Mouse (Mus musculus) layer of hippocampus, postnatal 14 days (tissue): ENCODE data around the gene Zfp335. TPM values are rescaled to one million over a fixed set of nuclear protein-coding genes. Genes with fewer than 3 reads are reported as not detected.
"Not testable (repeated sequence)": the region's sequence is repeated elsewhere in the genome, so short reads cannot be mapped to it uniquely, and the experiment has no call there.

Experiments
- DNase-seq, 2 experiments: peaks; one replicate each; pipeline ENCODE4 v3.0.0; 2021 to 2022; ENCODE audit warnings: low spot score in 2 of 2, mixed read lengths in 1 of 2
- total RNA-seq, 2 experiments: library from RNA; stranded (reverse); gene quantifications; 2 replicates each; pipeline ENCODE4 v1.2.3; 2021

The Zfp335 gene
- total RNA-seq, 2 experiments from 2014 or later, result 25.0 to 26.4 TPM

- DNase-seq, result no peak
Measured at GRCm38 (mm10) chr2:164898008-164898407, 13.5 kb downstream of the Zfp335 start.

GRCm38 (mm10) chr2:164895885-164896284 is 15.7 kb downstream of the Zfp335 start:
- no peak for DNase-seq

DNA sequence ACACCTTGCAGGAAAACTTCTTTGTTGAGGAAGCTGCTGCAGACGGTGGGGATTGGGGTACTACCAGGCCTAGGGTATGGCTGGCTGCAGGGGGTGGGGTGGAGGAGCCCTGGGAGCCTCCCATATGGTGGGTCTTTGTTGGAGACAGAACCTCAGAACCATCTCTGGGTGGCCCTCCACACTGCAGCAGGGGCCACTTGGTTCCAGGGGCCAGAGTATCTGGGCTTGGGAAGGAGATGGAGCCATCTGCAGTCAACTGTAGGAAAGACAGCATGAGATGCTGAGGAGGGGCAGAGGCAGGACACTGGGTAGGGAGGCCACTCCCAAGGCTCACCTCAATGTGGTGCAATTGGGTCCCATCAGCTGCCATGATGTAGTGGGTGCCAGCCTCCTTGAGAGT is 16.9 kb downstream of the Zfp335 start:
- no peak for DNase-seq

DNA sequence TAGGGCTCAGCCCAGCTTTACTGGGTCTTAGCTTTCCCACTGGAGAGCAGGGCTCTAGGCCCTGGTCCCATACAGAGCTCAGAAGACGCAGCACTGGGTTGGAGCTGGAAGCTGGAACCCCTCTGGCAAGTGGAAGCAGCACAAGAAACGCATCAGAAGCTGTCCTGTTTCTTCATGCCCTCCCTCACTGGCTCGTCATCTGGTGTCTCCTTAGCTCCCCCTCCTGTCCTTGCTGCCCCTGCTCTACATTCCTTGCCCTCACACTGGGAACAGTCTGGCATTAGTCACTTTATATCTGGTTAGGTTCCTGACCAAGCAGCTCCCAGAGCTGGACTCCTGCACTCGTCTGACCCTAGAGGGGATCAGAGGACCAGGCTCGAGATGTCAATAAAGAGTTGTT is 17.5 kb downstream of the Zfp335 start:
- no peak for DNase-seq

- DNase-seq, result no peak
Measured at GRCm38 (mm10) chr2:164892696-164893216, 18.8 kb downstream of the Zfp335 start.

DNA sequence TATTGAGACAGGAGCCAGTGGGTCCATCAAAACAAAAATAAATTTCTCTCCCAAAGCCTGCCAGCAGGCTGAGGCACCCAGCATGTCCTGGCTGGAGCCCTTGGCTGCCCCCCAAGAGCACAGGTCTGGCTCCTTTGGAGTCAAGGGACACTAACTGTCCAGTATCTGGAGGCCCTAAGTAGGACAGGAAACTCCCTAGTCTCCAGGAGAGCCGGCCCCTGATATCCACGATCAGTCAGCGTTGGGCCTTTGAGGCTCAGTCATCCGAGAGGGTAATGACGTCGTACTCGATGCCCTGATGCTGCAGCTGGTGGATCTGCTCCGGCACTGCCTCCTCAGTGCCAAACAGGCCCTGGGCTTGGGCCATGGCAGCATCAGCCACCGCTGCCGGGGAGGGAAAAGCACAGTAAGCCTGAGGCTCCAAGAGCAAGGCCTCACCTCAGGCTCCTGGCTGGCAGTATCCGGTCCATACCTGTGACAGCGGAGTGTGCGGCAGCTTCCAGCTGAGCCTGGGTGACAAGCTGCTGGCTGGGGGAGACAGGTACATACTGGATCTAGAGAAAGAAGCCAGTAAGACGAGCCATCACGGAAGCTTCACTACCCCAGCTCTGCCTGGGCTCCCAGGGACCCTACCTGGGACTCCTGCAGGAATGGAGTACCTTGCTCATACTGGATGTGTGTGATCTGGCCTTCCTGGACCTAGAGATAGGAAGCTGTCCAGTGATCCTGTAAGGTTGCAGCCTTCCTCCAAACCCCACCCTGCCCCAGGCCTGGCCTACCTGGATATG is 19.5 kb downstream of the Zfp335 start:
- no peak for DNase-seq

GRCm38 (mm10) chr2:164891056-164891834 is 20.3 kb downstream of the Zfp335 start:
- no peak for DNase-seq

GRCm38 (mm10) chr2:164890411-164891049 is 21.0 kb downstream of the Zfp335 start:
- no peak for DNase-seq

GRCm38 (mm10) chr2:164889960-164890359 is 21.6 kb downstream of the Zfp335 start:
- DNase-seq, result no peak

GRCm38 (mm10) chr2:164888996-164889395 is 22.6 kb downstream of the Zfp335 start:
- DNase-seq, result no peak

- no peak for DNase-seq
Measured at GRCm38 (mm10) chr2:164886617-164887016, 24.9 kb downstream of the Zfp335 start.

DNA sequence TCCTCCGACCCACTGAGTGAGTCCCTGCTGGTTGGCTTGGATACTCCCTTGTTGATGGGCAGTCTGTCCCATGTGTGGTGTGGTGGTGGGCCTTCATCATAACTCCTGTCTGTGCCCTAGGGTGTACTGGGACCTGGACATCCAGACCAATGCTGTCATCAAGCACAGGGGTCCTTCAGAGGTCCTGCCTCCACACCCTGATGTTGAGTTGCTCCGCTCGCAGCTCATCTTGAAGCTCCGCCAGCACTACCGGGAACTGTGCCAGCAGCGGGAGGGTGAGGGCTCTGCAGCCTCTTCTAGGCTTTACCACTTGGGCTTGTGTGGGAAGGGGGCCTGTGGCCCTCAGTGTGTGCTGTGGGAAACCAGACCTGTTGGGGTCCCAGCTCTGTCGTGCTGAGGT is 25.8 kb downstream of the Zfp335 start:
- peak; percentile 78 to 80 for DNase-seq

GRCm38 (mm10) chr2:164882619-164883018 is 28.9 kb downstream of the Zfp335 start:
- no peak for DNase-seq

DNA sequence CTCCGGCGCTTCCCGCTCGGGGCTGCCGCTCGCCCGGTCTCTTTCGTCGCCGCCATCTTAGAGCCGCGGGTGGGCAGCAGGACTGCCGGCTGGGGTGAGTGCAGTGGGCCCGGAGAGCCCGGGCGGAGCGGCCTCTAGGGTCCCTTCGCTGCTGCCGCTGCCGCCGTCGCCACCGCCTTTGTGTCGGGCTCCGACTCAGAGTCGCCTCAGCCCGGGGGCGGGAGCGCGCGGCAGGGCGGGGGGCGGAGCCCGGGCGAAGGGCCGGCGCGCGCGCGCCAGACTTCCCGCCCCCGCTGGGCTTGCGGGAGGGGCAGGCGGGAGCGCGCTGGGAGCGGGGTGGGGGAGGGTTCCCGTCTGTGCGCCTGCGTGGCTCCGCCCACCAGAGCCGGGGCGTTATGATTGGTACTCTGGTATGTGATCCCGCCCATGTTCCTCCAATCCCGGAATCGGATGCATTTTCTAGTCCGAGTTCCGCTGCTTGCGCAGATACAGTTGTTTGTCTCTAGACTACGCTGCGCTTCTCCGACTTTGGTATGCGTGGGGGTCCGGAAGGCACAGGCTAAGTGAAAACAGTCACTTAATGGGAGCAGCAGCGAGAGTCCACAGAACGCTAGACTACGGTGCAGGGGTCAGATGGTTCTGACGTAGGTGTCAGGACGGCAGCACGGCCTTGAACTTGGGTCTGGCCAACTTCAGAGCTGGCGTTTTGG is 31.8 kb downstream of the Zfp335 start:
- DNase-seq, result peak; percentile 91 to 95

GRCm38 (mm10) chr2:164879228-164879567 is 32.4 kb downstream of the Zfp335 start, which contains the start of gene Pcif1:
TSS of gene Pcif1 (plus strand) at chr2:164879304.
- peak; percentile 93 to 94 for DNase-seq

DNA sequence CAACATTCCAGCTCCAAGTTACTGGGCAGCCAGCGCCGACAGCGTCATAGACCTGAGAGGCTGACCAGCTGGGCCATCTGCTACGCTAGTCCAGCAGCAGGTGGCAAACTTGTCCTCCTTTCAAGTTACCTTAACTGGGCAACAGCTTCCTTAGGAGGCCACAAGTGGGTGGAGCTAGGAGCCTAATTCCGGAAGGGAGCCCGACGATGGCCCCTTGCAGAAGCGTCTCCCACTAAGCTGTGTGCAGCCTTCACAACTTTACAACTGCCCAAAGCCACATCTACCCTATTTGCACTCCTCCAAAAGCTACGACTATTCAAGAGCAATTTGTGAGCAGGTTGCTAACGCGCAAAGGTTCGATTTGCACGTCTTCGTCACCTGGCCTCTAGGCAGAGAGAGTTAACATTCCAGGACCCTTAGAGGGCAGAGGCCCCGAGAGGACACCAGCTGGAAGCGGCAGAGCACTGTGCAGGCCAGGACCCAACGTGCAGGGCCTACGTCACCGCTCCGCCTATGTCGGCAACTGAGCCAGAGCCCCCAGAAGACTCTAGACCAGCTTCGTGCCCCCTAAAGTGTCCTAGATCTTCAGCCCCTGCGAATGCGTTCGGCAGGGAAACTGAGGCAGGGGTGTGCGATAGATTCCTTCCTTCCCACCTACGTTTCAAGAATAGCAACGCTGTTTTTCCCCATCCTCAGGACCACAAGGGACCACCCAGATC is 32.9 kb downstream of the Zfp335 start:
- no peak for DNase-seq

DNA sequence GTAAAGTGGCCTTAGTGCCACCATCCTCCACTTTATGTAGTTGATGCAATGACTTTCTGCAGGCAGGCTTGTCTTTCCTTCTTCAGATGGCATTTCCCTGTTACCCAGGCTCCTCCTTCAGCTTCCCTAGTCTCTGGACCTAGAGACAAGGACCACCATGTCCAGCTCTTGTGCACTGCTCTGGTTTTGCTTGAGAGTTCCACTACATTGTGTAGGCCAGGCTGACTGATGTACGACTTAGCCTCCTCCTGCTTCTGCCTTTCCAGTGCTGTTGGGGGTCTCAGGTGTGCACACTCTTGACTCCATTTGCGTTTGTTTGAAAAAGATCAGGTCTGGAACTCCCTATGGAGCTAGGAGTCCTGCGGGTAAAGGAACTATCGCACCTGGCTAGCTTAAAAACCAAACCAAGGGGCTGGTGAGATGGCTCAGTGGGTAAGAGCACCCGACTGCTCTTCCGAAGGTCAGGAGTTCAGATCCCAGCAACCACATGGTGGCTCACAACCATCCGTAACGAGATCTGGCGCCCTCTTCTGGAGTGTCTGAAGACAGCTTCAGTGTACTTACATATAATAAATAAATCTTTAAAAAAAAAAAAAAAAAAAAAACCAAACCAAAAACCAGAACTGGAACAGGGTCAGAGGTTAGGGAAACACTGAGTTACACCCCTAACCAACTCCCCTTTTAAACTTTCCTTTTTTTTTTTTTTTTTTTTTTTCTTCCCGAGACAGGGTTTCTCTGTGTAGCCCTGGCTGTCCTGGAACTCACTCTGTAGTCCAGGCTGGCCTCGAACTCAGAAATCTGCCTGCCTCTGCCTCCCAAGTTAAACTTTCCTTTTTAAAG is 34.0 kb downstream of the Zfp335 start:
- DNase-seq, result not testable (repeated sequence)

DNA sequence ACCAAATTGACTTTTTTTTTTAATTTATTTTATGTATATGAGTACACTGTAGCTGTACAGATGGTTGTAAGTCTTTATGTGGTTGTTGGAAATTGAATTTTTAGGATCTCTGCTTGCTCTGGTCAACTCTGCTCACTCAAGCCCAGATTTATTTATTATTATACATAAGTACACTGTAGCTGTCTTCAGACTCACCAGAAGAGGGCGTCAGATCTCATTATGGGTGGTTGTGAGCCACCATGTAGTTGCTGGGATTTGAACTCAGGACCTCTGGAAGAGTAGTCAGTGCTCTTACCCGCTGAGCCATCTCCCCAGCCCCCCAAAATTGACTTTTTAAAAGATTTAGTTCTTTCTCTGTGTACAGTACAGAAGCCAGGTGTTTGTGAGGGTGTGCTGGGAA is 35.9 kb downstream of the Zfp335 start:
- not testable (repeated sequence) for DNase-seq

DNA sequence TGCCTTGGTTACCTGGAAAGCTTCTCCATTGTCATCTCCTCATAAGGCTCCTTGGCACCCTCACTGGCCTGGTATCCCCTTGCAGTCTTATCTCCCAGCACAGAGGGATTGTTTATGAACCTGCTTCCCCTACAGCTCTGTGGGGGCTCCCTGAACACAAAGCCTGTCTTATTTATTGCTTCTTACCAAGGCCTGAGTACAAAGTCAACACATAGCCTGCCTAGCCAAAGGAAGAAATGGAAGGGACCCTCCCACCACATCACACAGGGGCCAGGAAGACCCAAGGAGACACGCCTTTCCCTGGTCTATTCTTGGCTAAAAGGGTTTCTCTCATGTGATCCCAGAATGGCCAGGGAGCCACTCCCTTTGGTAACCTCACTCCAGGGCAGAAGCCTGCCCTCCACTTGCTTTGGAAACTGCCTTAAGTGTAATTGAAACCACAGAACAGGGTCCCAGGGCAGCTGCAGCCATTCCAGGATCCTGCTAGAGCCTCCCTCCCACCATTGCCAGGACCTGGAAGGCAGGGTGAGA is 37.3 kb downstream of the Zfp335 start:
- DNase-seq, result no peak
